Mouse (Mus musculus) MEL (cell line): ENCODE results near the gene 5730455P16Rik. TPM values are rescaled to one million over a fixed set of nuclear protein-coding genes. Genes with fewer than 3 reads are reported as not detected.

Experiments used
- DNase-seq: peaks from one replicate; pipeline ENCODE4 v3.0.0; 2011; ENCODE audit warnings: low read depth, low spot score
- H3K27ac ChIP-seq: 2 replicates; pipeline ENCODE4 v1.5.1; 2012; ENCODE audit warnings: low read depth, mild to moderate bottlenecking, control low read depth, low read length, moderate library complexity; ENCODE audit not compliant: control insufficient read depth
- H3K27me3 ChIP-seq, 2 experiments: fragments of 150-350 bp in 1 of 2; sonication (generic) in 1 of 2; 2 replicates each; pipeline ENCODE4 v1.6.1; 2012; ENCODE audit warnings: low read length in 2 of 2, mild to moderate bottlenecking in 2 of 2, improper control_type of control experiment in 1 of 2, moderate library complexity in 1 of 2; ENCODE audit not compliant: insufficient read depth in 2 of 2, control insufficient read depth in 1 of 2
- H3K36me3 ChIP-seq, 2 experiments: 2 replicates each; pipeline ENCODE4 v1.6.1; 2012 to 2014; ENCODE audit warnings: low read length in 2 of 2, improper control_type of control experiment in 1 of 2, inconsistent platforms in 1 of 2, mild to moderate bottlenecking in 1 of 2; ENCODE audit not compliant: insufficient read depth in 2 of 2, control insufficient read depth in 1 of 2
- H3K4me1 ChIP-seq, 2 experiments: fragments of 150-350 bp in 1 of 2; sonication (generic) in 1 of 2; 2 replicates each; pipeline ENCODE4 v1.6.1; 2012; ENCODE audit warnings: low read length in 2 of 2, improper control_type of control experiment in 1 of 2, mild to moderate bottlenecking in 1 of 2; ENCODE audit not compliant: insufficient read depth in 2 of 2, control insufficient read depth in 1 of 2
- H3K4me3 ChIP-seq, 2 experiments: fragments of 150-350 bp in 1 of 2; sonication (generic) in 1 of 2; 2 replicates each; pipeline ENCODE4 v1.5.1; 2012; ENCODE audit warnings: low read depth in 2 of 2, low read length in 2 of 2, mild to moderate bottlenecking in 2 of 2, moderate library complexity in 2 of 2, control low read depth in 1 of 2, improper control_type of control experiment in 1 of 2; ENCODE audit not compliant: control insufficient read depth in 1 of 2, insufficient read depth in 1 of 2
- H3K79me2 ChIP-seq: 2 replicates; pipeline ENCODE4 v1.6.1; 2012; ENCODE audit warnings: mild to moderate bottlenecking, low read length, moderate library complexity; ENCODE audit not compliant: control insufficient read depth, poor library complexity, insufficient read depth
- H3K9ac ChIP-seq: 2 replicates; pipeline ENCODE4 v1.6.1; 2012; ENCODE audit warnings: low read depth, mild to moderate bottlenecking, control low read depth, low read length, moderate library complexity; ENCODE audit not compliant: control insufficient read depth, poor library complexity, severe bottlenecking
- H3K9me3 ChIP-seq: fragments of 150-350 bp; sonication (generic); replicated peaks from 2 replicates; pipeline ENCODE4 v1.6.1; 2012; ENCODE audit warnings: mild to moderate bottlenecking, low read length, improper control_type of control experiment, moderate library complexity; ENCODE audit not compliant: insufficient read depth
- BHLHE40 ChIP-seq: IDR thresholded peaks from 2 replicates; pipeline ENCODE4 v1.6.1; 2012; ENCODE audit warnings: low read depth, mild to moderate bottlenecking, inconsistent platforms, low read length, improper control_type of control experiment, borderline replicate concordance
- CTCF ChIP-seq, 3 experiments: IDR thresholded peaks in 2 of 3; conservative IDR thresholded peaks in 1 of 3; 2 replicates each; pipeline ENCODE4 v1.5.1; 2011 to 2012; ENCODE audit warnings: low read length in 3 of 3, low read depth in 2 of 3, mild to moderate bottlenecking in 2 of 3, improper control_type of control experiment in 1 of 3, inconsistent platforms in 1 of 3, mixed read lengths in 1 of 3, moderate library complexity in 1 of 3; ENCODE audit not compliant: control insufficient read depth in 1 of 3, insufficient read depth in 1 of 3, poor library complexity in 1 of 3, severe bottlenecking in 1 of 3
- E2F4 ChIP-seq: IDR thresholded peaks from 2 replicates; pipeline ENCODE4 v1.6.1; 2011; ENCODE audit warnings: low read depth, low read length, improper control_type of control experiment, borderline replicate concordance
- ELF1 ChIP-seq: IDR thresholded peaks from 2 replicates; pipeline ENCODE4 v1.6.1; 2014; ENCODE audit warnings: low read depth, mild to moderate bottlenecking, inconsistent platforms, low read length, improper control_type of control experiment, moderate library complexity
- EP300 ChIP-seq, 2 experiments: IDR thresholded peaks; 2 replicates each; pipeline ENCODE4 v1.6.1; 2011; ENCODE audit warnings: improper control_type of control experiment in 2 of 2, low read length in 2 of 2, low read depth in 1 of 2, mild to moderate bottlenecking in 1 of 2
- ETS1 ChIP-seq: IDR thresholded peaks from 2 replicates; pipeline ENCODE4 v1.6.1; 2012; ENCODE audit warnings: low read depth, mild to moderate bottlenecking, inconsistent platforms, low read length, improper control_type of control experiment, moderate library complexity
- GABPA ChIP-seq: IDR thresholded peaks from 2 replicates; pipeline ENCODE4 v1.6.1; 2012; ENCODE audit warnings: low read depth, mild to moderate bottlenecking, inconsistent platforms, low read length, improper control_type of control experiment, moderate library complexity
- HCFC1 ChIP-seq: IDR thresholded peaks from 2 replicates; pipeline ENCODE4 v1.6.1; 2012; ENCODE audit warnings: low read depth, mild to moderate bottlenecking, inconsistent platforms, low read length, improper control_type of control experiment, moderate library complexity
- MAFK ChIP-seq: IDR thresholded peaks from 2 replicates; pipeline ENCODE4 v1.6.1; 2011; ENCODE audit warnings: low read depth, mild to moderate bottlenecking, low read length, improper control_type of control experiment, borderline replicate concordance
- MAX ChIP-seq: IDR thresholded peaks from 2 replicates; pipeline ENCODE4 v1.6.1; 2011; ENCODE audit warnings: low read length, improper control_type of control experiment
- MAZ ChIP-seq: IDR thresholded peaks from 2 replicates; pipeline ENCODE4 v1.6.1; 2012; ENCODE audit warnings: low read depth, mild to moderate bottlenecking, inconsistent platforms, low read length, improper control_type of control experiment
- MEF2A ChIP-seq: IDR thresholded peaks from 2 replicates; pipeline ENCODE4 v1.6.1; 2014; ENCODE audit warnings: low read depth, mild to moderate bottlenecking, inconsistent platforms, low read length, improper control_type of control experiment; ENCODE audit not compliant: poor library complexity, insufficient replicate concordance, severe bottlenecking; ENCODE audit errors: extremely low read depth
- MXI1 ChIP-seq: IDR thresholded peaks from 2 replicates; pipeline ENCODE4 v1.6.1; 2011; ENCODE audit warnings: mild to moderate bottlenecking, low read depth, low read length, improper control_type of control experiment
- MYB ChIP-seq: IDR thresholded peaks from 2 replicates; pipeline ENCODE4 v1.6.1; 2011; ENCODE audit warnings: mild to moderate bottlenecking, low read depth, low read length, improper control_type of control experiment
- MYC ChIP-seq: IDR thresholded peaks from 2 replicates; pipeline ENCODE4 v1.6.1; 2011; ENCODE audit warnings: low read depth, mild to moderate bottlenecking, low read length, improper control_type of control experiment, moderate library complexity
- NELFE ChIP-seq: IDR thresholded peaks from 2 replicates; pipeline ENCODE4 v1.6.1; 2011; ENCODE audit warnings: low read depth, low read length, improper control_type of control experiment
- NRF1 ChIP-seq: IDR thresholded peaks from 2 replicates; pipeline ENCODE4 v1.6.1; 2014; ENCODE audit warnings: low read depth, mild to moderate bottlenecking, inconsistent platforms, low read length, improper control_type of control experiment, moderate library complexity; ENCODE audit not compliant: poor library complexity, insufficient read depth, severe bottlenecking
- POLR2A ChIP-seq, 2 experiments: IDR thresholded peaks; 2 replicates each; pipeline ENCODE4 v1.6.1; 2011 to 2012; ENCODE audit warnings: low read length in 2 of 2, mild to moderate bottlenecking in 2 of 2, control low read depth in 1 of 2, improper control_type of control experiment in 1 of 2, low read depth in 1 of 2, moderate library complexity in 1 of 2; ENCODE audit not compliant: control insufficient read depth in 1 of 2, insufficient read depth in 1 of 2, poor library complexity in 1 of 2
- POLR2AphosphoS5 ChIP-seq: IDR thresholded peaks from 2 replicates; pipeline ENCODE4 v1.6.1; 2012; ENCODE audit warnings: low read depth, borderline replicate concordance, mild to moderate bottlenecking, inconsistent platforms, low read length, moderate library complexity, mixed read lengths
- RAD21 ChIP-seq: IDR thresholded peaks from 2 replicates; pipeline ENCODE4 v1.6.1; 2011; ENCODE audit warnings: mild to moderate bottlenecking, low read depth, low read length, improper control_type of control experiment
- RCOR1 ChIP-seq: IDR thresholded peaks from 2 replicates; pipeline ENCODE4 v1.6.1; 2012; ENCODE audit warnings: low read depth, mild to moderate bottlenecking, inconsistent platforms, low read length, improper control_type of control experiment
- SIN3A ChIP-seq: IDR thresholded peaks from 2 replicates; pipeline ENCODE4 v1.6.1; 2012; ENCODE audit warnings: low read length, improper control_type of control experiment, inconsistent platforms
- SMC3 ChIP-seq: IDR thresholded peaks from 2 replicates; pipeline ENCODE4 v1.6.1; 2011; ENCODE audit warnings: low read depth, low read length, improper control_type of control experiment
- TAL1 ChIP-seq: IDR thresholded peaks from 2 replicates; pipeline ENCODE4 v1.6.1; 2012; ENCODE audit warnings: mild to moderate bottlenecking, inconsistent platforms, low read length, moderate library complexity, mixed read lengths
- TCF12 ChIP-seq: IDR thresholded peaks from 2 replicates; pipeline ENCODE4 v1.6.1; 2014; ENCODE audit warnings: low read depth, mild to moderate bottlenecking, inconsistent platforms, low read length, improper control_type of control experiment, moderate library complexity
- UBTF ChIP-seq: IDR thresholded peaks from 2 replicates; pipeline ENCODE4 v1.6.1; 2012; ENCODE audit warnings: low read depth, mild to moderate bottlenecking, inconsistent platforms, low read length, improper control_type of control experiment, moderate library complexity, borderline replicate concordance; ENCODE audit not compliant: insufficient read depth
- USF1 ChIP-seq: IDR thresholded peaks from 2 replicates; pipeline ENCODE4 v1.6.1; 2014; ENCODE audit warnings: low read depth, mild to moderate bottlenecking, inconsistent platforms, low read length, improper control_type of control experiment, moderate library complexity
- USF2 ChIP-seq, 2 experiments: IDR thresholded peaks; 2 replicates each; pipeline ENCODE4 v1.6.1; 2011 to 2012; ENCODE audit warnings: improper control_type of control experiment in 2 of 2, low read length in 2 of 2, borderline replicate concordance in 1 of 2, inconsistent platforms in 1 of 2, low read depth in 1 of 2, mild to moderate bottlenecking in 1 of 2; ENCODE audit not compliant: insufficient read depth in 1 of 2
- ZC3H11A ChIP-seq: IDR thresholded peaks from 2 replicates; pipeline ENCODE4 v1.6.1; 2012; ENCODE audit warnings: low read depth, mild to moderate bottlenecking, inconsistent platforms, low read length, improper control_type of control experiment
- ZKSCAN1 ChIP-seq: IDR thresholded peaks from 2 replicates; pipeline ENCODE4 v1.6.1; 2012; ENCODE audit warnings: low read depth, mild to moderate bottlenecking, inconsistent platforms, low read length, improper control_type of control experiment, moderate library complexity
- ZMIZ1 ChIP-seq: IDR thresholded peaks from 2 replicates; pipeline ENCODE4 v1.6.1; 2012; ENCODE audit warnings: low read depth, mild to moderate bottlenecking, inconsistent platforms, low read length, improper control_type of control experiment, moderate library complexity
- ZNF384 ChIP-seq: IDR thresholded peaks from 2 replicates; pipeline ENCODE4 v1.6.1; 2012; ENCODE audit warnings: low read depth, mild to moderate bottlenecking, inconsistent platforms, low read length, improper control_type of control experiment
- polyA plus RNA-seq, 2 experiments: library from polyadenylated mRNA; stranded (reverse) in 1 of 2; unstranded in 1 of 2; fragments of >175 nt in 1 of 2; fragments of >200 nt in 1 of 2; gene quantifications; 2 replicates each; pipeline versions ENCODE4 v1.2.1 to v1.2.4; 2012; ENCODE audit warnings: low replicate concordance in 2 of 2, low read depth in 1 of 2; ENCODE audit not compliant: insufficient read length in 2 of 2, insufficient read depth in 1 of 2, missing spikeins in 1 of 2
- total RNA-seq: library from RNA; depleted of rRNA; stranded (reverse); fragments of 300-350 nt; gene quantifications from 2 replicates; pipeline ENCODE4 v1.2.3, GENCODE M21; 2012

5730455P16Rik gene
- total and polyA plus RNA-seq, 3 experiments: 9.5 to 10.1 TPM; not detected in 1

GRCm38 (mm10) chr11:80383626-80384046 lies 5.8 kb upstream of the 5730455P16Rik start (continued):
- TF ChIP-seq POLR2A (IDR thresholded peaks at IDR 0.05; ENCODE audit: control insufficient read depth in 1 of 2, insufficient read depth in 1 of 2, low read depth in 1 of 2, low read length in 2 of 2, poor library complexity in 1 of 2) (peak; percentile 23 to 69; a peak in 3 of 4 replicates), USF2 (IDR thresholded peaks at IDR 0.05; ENCODE audit: borderline replicate concordance in 1 of 2, insufficient read depth in 1 of 2, low read depth in 1 of 2, low read length in 2 of 2) (no peak), RCOR1 (peak; percentile 81), ZC3H11A (no peak)

DNA sequence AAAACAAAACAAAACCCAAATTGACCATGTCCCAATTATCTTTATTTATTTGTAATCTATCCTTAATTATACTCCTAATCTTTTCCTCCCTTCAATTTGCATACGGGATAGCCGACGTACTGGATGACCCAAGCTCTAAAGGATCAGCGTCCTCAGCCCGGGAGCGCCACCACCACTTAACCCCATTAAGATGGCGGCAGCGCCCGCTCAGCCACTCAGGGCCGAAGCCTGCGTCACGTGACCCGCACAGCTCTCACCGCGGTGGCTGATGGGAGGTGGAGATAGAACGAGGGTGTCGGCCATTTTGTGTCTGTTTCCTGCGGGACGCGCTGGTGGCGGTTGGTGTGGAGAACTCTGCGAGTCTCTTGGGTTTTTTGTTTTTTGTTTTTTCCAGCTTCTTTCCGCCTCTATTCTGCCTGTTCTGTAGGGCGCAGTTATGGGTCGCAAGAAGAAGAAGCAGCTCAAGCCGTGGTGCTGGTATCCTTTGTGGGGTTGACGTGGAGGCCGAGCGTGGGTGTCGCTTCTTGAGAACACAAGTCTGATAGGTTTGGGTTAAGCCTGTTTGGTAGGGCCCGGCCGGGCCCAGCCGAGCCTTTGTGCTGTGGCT lies 5.3 kb upstream of the 5730455P16Rik start, which contains the start of gene Zfp207:
Zfp207 (plus strand) TSS at position 261 of the 607 bp plus-strand sequence.
- Histone ChIP-seq H3K4me1 (peaks cover 11 to 15% of the 10 kb centered on the region in 2 experiments), H3K27me3 (no peaks in the 10 kb centered on the region), H3K79me2 (peaks cover 49% of the 10 kb centered on the region), H3K36me3 (peaks cover 32% of the 10 kb centered on the region in 2 experiments), H3K27ac (peak within 1 kb of the TSS; percentile 98), H3K9me3 (no peaks in the 10 kb centered on the region), H3K9ac (peak within 1 kb of the TSS; percentile 88), H3K4me3 (peak within 1 kb of the TSS; percentile 75 to 85)
- DNase-seq: peak; percentile 99
- TF ChIP-seq MEF2A (no peak), NRF1 (no peak), GABPA (no peak), MYB (peak; percentile 50; the same call in 1 of the 2 replicates), EP300 (IDR thresholded peaks at IDR 0.05; ENCODE audit: low read depth in 1 of 2, low read length in 2 of 2) (peak in 1 of 2 experiments; percentile 42; a peak in 1 of 4 replicates), BHLHE40 (peak; percentile 78), ZNF384 (no peak), RCOR1 (no peak), HCFC1 (peak; percentile 91), MXI1 (no peak; the same call in 1 of the 2 replicates), MYC (peak; percentile 78), MAFK (no peak), E2F4 (peak; percentile 68; the same call in 1 of the 2 replicates), ELF1 (0 out of 2 replicates have a peak, but pooled peaks have one; percentile 51), USF1 (peak; percentile 100), SIN3A (peak; percentile 89; the same call in 1 of the 2 replicates), ETS1 (no peak), ZKSCAN1 (no peak), SMC3 (no peak), RAD21 (no peak), TAL1 (no peak), MAZ (no peak), UBTF (no peak), POLR2AphosphoS5 (no peak; the same call in none of the 2 replicates), MAX (peak; percentile 98), TCF12 (peak; percentile 82), NELFE (peak; percentile 97), POLR2A (IDR thresholded peaks at IDR 0.05; ENCODE audit: control insufficient read depth in 1 of 2, insufficient read depth in 1 of 2, low read depth in 1 of 2, low read length in 2 of 2, poor library complexity in 1 of 2) (peak; percentile 89 to 97), ZMIZ1 (peak; percentile 96), CTCF (IDR thresholded peaks at IDR 0.05 in 2 of 3, conservative IDR thresholded peaks at IDR 0.05 in 1 of 3; ENCODE audit: control insufficient read depth in 1 of 3, insufficient read depth in 1 of 3, low read depth in 2 of 3, low read length in 3 of 3, poor library complexity in 1 of 3, severe bottlenecking in 1 of 3) (no peak), USF2 (IDR thresholded peaks at IDR 0.05; ENCODE audit: borderline replicate concordance in 1 of 2, insufficient read depth in 1 of 2, low read depth in 1 of 2, low read length in 2 of 2) (peak; percentile 93 to 98)
